Mouse (Mus musculus): ENCODE data around the gene Sncb. TPM values are rescaled to one million over a fixed set of nuclear protein-coding genes. Genes with fewer than 3 reads are reported as not detected.

Sncb gene
- polyA plus RNA-seq, 1 experiment from 2014 or later = 0.59 TPM

DNA sequence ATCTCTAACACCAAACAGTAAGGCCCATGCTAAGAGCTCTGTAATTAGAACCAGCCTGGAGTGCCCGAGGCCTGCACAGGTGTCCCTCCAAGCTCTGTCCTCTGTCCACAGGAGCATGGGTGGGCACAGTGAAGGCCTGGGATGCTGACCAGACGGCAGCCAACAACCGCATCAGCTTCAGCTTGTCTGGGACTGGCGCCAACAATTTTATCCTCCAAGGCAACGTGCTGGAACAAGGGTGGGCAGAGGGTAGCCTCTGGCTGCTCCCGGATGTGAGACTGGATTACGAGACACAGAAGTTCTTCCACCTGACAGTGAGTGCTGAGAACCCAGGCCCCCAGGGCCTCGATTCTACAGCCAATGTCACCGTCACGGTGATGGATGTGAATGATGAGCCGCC is 40.3 kb downstream of the Sncb start:
- WGBS = 61% methylated on average over 11 of the region's 11 CpGs

DNA sequence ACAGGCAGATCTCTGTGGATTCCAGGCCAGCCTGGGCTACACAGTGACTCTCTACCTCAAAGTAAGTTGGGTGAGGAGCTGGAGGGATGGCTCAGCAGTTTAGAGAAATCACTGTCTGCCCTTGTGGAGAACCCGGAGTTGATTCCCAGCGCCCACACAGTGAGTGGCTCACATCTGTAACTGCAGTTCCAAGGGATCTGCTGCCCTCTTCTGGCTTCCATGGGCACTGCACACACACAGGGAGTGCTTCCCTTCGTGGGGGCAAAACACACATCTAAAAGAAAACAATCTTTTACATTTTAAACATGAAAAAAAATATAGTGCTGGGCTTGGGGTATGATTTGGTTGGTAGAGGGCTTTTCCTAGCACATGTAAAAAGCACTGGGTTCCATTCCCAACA is 43.3 kb downstream of the Sncb start:
- no peak overlapping the region for H3K9ac ChIP-seq (replicated peaks; ENCODE audit: low read depth, low read length)
- H3K27me3 ChIP-seq (ENCODE audit: control insufficient read depth, insufficient read depth, low read length) = no peaks in the 10 kb centered on the region
- no peak for ATAC-seq (ENCODE audit: insufficient number of reproducible peaks, insufficient read depth, low FRiP score, low read depth)
- no peak overlapping the region for H3K4me2 ChIP-seq (replicated peaks; ENCODE audit: low read depth, low read length)
- 91% methylated on average over 3 of the region's 3 CpGs for WGBS
- peaks cover 3% of the 10 kb centered on the region; the same call in 1 of the 2 replicates for H3K9me3 ChIP-seq (ENCODE audit: control insufficient read depth, low read depth, low read length)
- H3K4me3 ChIP-seq (ENCODE audit: low read depth, low read length) = no peak overlapping the region
- no peaks in the 10 kb centered on the region for H3K36me3 ChIP-seq (ENCODE audit: control insufficient read depth, insufficient read depth, low read length)
- no peaks in the 10 kb centered on the region for H3K4me1 ChIP-seq (ENCODE audit: control insufficient read depth, insufficient read depth, low read length)
- no peak overlapping the region for H3K27ac ChIP-seq (ENCODE audit: low read length)

More for the DNA sequence above, 40.3 kb downstream of the Sncb start:
- Histone ChIP-seq H3K27ac (ENCODE audit: low read length) (no peak overlapping the region), H3K4me1 (ENCODE audit: control insufficient read depth, insufficient read depth, low read length) (no peaks in the 10 kb centered on the region), H3K27me3 (ENCODE audit: control insufficient read depth, insufficient read depth, low read length) (no peaks in the 10 kb centered on the region), H3K9me3 (ENCODE audit: control insufficient read depth, low read depth, low read length) (peaks cover 3% of the 10 kb centered on the region; the same call in 1 of the 2 replicates), H3K4me3 (ENCODE audit: low read depth, low read length) (no peak overlapping the region), H3K4me2 (replicated peaks; ENCODE audit: low read depth, low read length) (no peak overlapping the region), H3K36me3 (ENCODE audit: control insufficient read depth, insufficient read depth, low read length) (no peaks in the 10 kb centered on the region), H3K9ac (replicated peaks; ENCODE audit: low read depth, low read length) (no peak overlapping the region)
- no peak for ATAC-seq (ENCODE audit: insufficient number of reproducible peaks, insufficient read depth, low FRiP score, low read depth)

DNA sequence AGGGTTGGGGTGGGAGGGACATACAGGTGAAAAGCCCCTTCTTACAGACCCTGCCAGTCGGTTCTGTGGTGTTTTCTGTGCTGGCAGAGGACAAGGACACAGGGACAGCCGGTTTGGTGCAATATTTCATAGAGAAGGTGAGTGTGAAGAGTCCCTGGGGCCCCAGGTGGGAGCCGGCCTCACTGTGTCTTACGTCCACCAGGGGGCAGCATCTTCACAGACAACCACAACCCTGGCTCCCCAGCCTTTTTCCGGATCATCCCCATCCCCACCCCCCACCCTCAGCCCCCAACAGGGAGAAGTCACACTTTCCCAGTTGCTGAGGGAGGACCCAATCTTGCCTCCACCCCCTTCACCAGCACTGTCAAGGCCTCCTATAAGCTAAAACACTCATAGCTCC is 49.5 kb downstream of the Sncb start:
- Histone ChIP-seq H3K4me2 (replicated peaks; ENCODE audit: low read depth, low read length) (no peak overlapping the region), H3K36me3 (ENCODE audit: control insufficient read depth, insufficient read depth, low read length) (no peaks in the 10 kb centered on the region), H3K9me3 (ENCODE audit: control insufficient read depth, low read depth, low read length) (no peaks in the 10 kb centered on the region), H3K9ac (replicated peaks; ENCODE audit: low read depth, low read length) (no peak overlapping the region), H3K27ac (ENCODE audit: low read length) (no peak overlapping the region), H3K4me3 (ENCODE audit: low read depth, low read length) (no peak overlapping the region), H3K4me1 (ENCODE audit: control insufficient read depth, insufficient read depth, low read length) (no peaks in the 10 kb centered on the region), H3K27me3 (ENCODE audit: control insufficient read depth, insufficient read depth, low read length) (no peaks in the 10 kb centered on the region)
- no peak for ATAC-seq (ENCODE audit: insufficient number of reproducible peaks, insufficient read depth, low FRiP score, low read depth)
- 2% methylated on average over 5 of the region's 5 CpGs for WGBS

DNA sequence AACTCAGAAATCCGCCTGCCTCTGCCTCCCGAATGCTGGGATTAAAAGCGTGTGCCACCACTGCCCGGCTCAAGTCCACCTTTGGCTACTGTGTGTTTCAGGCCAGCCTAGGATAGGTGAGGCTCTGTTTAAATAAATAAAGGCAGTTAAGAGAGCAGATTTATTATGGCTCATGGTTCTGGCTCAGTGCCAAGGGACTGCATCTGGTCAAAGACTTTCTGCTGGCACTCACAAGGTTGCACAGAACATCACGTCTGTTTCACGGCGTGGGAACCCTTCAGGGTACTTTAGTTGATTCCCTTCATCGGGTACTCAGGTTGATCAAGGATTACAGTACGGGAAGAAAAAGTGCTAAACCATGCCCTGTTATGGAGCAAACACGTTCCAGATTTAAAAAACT is 51.4 kb downstream of the Sncb start:
- no peak overlapping the region for H3K4me2 ChIP-seq (replicated peaks; ENCODE audit: low read depth, low read length)
- no peaks in the 10 kb centered on the region for H3K36me3 ChIP-seq (ENCODE audit: control insufficient read depth, insufficient read depth, low read length)
- H3K4me1 ChIP-seq (ENCODE audit: control insufficient read depth, insufficient read depth, low read length) = no peaks in the 10 kb centered on the region
- H3K27ac ChIP-seq (ENCODE audit: low read length) = no peak overlapping the region
- no peaks in the 10 kb centered on the region for H3K27me3 ChIP-seq (ENCODE audit: control insufficient read depth, insufficient read depth, low read length)
- no peak overlapping the region for H3K9ac ChIP-seq (replicated peaks; ENCODE audit: low read depth, low read length)
- H3K9me3 ChIP-seq (ENCODE audit: control insufficient read depth, low read depth, low read length) = peaks cover 4% of the 10 kb centered on the region; the same call in 1 of the 2 replicates
- H3K4me3 ChIP-seq (ENCODE audit: low read depth, low read length) = no peak overlapping the region
- ATAC-seq (ENCODE audit: insufficient number of reproducible peaks, insufficient read depth, low FRiP score, low read depth) = no peak
- 65% methylated on average over 10 of the region's 10 CpGs for WGBS

DNA sequence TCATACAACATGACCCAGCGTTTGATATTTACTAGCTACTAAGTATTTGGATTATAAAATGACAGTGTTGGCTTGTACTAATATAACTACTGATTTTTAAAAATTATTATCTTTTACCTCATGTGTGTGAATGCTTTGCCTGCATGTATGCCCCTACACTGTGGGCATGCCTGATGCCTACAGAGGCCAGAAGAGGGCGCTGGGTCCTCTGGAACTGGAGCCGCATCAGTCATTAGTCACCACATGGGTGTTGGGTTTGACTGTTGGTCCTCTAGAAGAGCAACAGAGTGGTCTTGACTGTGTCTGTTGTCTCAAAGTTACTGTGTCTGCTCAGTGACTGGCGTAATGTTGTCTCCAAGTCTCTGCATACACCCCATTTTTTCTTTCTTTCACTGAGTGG is 52.0 kb downstream of the Sncb start:
- Histone ChIP-seq H3K4me1 (ENCODE audit: control insufficient read depth, insufficient read depth, low read length) (no peaks in the 10 kb centered on the region), H3K27ac (ENCODE audit: low read length) (no peak overlapping the region)
- 37% methylated on average over 4 of the region's 4 CpGs for WGBS

DNA sequence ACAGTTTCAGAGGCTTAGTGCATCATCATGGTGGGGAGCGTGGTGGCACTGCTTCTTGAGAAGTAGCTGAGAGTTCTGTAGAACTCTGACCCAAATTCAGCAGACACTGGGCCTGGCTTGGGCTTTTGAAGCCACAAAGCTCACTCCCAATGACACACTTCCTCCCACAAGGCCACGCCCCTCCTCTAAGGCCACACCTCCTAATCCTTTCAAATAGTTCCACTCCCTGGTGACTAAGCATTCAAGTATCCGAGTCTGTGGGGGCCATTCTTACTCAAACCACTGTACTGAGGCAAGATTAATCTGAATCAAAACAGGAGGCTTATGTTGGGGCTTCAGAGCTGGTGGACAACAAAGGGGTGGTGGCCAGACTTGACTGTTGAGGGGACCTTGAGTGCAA is 55.5 kb downstream of the Sncb start:
- Histone ChIP-seq H3K4me2 (replicated peaks; ENCODE audit: low read depth, low read length) (no peak overlapping the region), H3K27ac (ENCODE audit: low read length) (no peak overlapping the region), H3K36me3 (ENCODE audit: control insufficient read depth, insufficient read depth, low read length) (no peaks in the 10 kb centered on the region), H3K4me3 (ENCODE audit: low read depth, low read length) (no peak overlapping the region), H3K9ac (replicated peaks; ENCODE audit: low read depth, low read length) (no peak overlapping the region), H3K4me1 (ENCODE audit: control insufficient read depth, insufficient read depth, low read length) (no peaks in the 10 kb centered on the region), H3K27me3 (ENCODE audit: control insufficient read depth, insufficient read depth, low read length) (no peaks in the 10 kb centered on the region), H3K9me3 (ENCODE audit: control insufficient read depth, low read depth, low read length) (peaks cover 4% of the 10 kb centered on the region; the same call in 1 of the 2 replicates)
- 83% methylated on average over 3 of the region's 3 CpGs for WGBS
- no peak for ATAC-seq (ENCODE audit: insufficient number of reproducible peaks, insufficient read depth, low FRiP score, low read depth)

More for the DNA sequence above, 52.0 kb downstream of the Sncb start:
- ATAC-seq (ENCODE audit: insufficient number of reproducible peaks, insufficient read depth, low FRiP score, low read depth) = no peak
- Histone ChIP-seq H3K36me3 (ENCODE audit: control insufficient read depth, insufficient read depth, low read length) (no peaks in the 10 kb centered on the region), H3K4me3 (ENCODE audit: low read depth, low read length) (no peak overlapping the region), H3K9me3 (ENCODE audit: control insufficient read depth, low read depth, low read length) (peaks cover 4% of the 10 kb centered on the region; the same call in 1 of the 2 replicates), H3K4me2 (replicated peaks; ENCODE audit: low read depth, low read length) (no peak overlapping the region), H3K9ac (replicated peaks; ENCODE audit: low read depth, low read length) (no peak overlapping the region), H3K27me3 (ENCODE audit: control insufficient read depth, insufficient read depth, low read length) (no peaks in the 10 kb centered on the region)

Other genes starting within 250 kb of the Sncb start
- gene 4833439L19Rik, start 201.2 kb downstream of the Sncb start, polyA plus RNA-seq (2014; fragmentation: Nextera tagmentation; extraction: Ambion mirVana) = 129 and 138 TPM in 2 replicates
- 25.8 and 28.9 TPM in 2 replicates for gene Arl10, start 191.6 kb downstream of the Sncb start, polyA plus RNA-seq (2014; fragmentation: Nextera tagmentation; extraction: Ambion mirVana)
- gene Nop16, start 176.5 kb downstream of the Sncb start, polyA plus RNA-seq (2014; fragmentation: Nextera tagmentation; extraction: Ambion mirVana) = 76.2 and 87.5 TPM in 2 replicates
- 205 and 233 TPM in 2 replicates for gene Higd2a, start 176.4 kb downstream of the Sncb start, polyA plus RNA-seq (2014; fragmentation: Nextera tagmentation; extraction: Ambion mirVana)
- 40.3 and 45.6 TPM in 2 replicates for gene Cltb, start 155.3 kb downstream of the Sncb start, polyA plus RNA-seq (2014; fragmentation: Nextera tagmentation; extraction: Ambion mirVana)
- 120 and 131 TPM in 2 replicates for gene Faf2, start 144.8 kb downstream of the Sncb start, polyA plus RNA-seq (2014; fragmentation: Nextera tagmentation; extraction: Ambion mirVana)
- 71.7 and 83.9 TPM in 2 replicates for gene Rnf44, start 72.7 kb downstream of the Sncb start, polyA plus RNA-seq (2014; fragmentation: Nextera tagmentation; extraction: Ambion mirVana)
- gene Cdhr2, start 65.1 kb downstream of the Sncb start, polyA plus RNA-seq (2014; fragmentation: Nextera tagmentation; extraction: Ambion mirVana) = 1.00 and 1.1 TPM in 2 replicates
- 0.65 and 0.90 TPM in 2 replicates for gene Gprin1, start 16.7 kb downstream of the Sncb start, polyA plus RNA-seq (2014; fragmentation: Nextera tagmentation; extraction: Ambion mirVana)
- not detected in 2 replicates for gene Eif4e1b, start 17.4 kb upstream of the Sncb start, polyA plus RNA-seq (2014; fragmentation: Nextera tagmentation; extraction: Ambion mirVana)
- 7.8 and 11.6 TPM in 2 replicates for gene Tspan17, start 22.8 kb upstream of the Sncb start, polyA plus RNA-seq (2014; fragmentation: Nextera tagmentation; extraction: Ambion mirVana)
- 2.9 and 3.7 TPM in 2 replicates for gene Unc5a, start 182.8 kb upstream of the Sncb start, polyA plus RNA-seq (2014; fragmentation: Nextera tagmentation; extraction: Ambion mirVana)